Mouse (Mus musculus) intestine, embryonic 16.5 days (tissue): ENCODE measurements at regions not wholly inside any gene's neighbourhood (a gene's known extent, or its start where the extent isn't known, plus 50 kb on each side); places are given as distances from the start of the nearest gene placed in this dataset.

ENCODE experiments used
- ATAC-seq: fragments of 200-750 bp; cut with Nextera tagmentation; 2 replicates; pipeline ENCODE4 v1.8.0; 2017; ENCODE audit warnings: moderate TSS enrichment, moderate library complexity
- H3K27ac ChIP-seq: fragments of 300-500 bp; sonication (generic); 2 replicates; pipeline ENCODE4 v1.5.1; 2014; ENCODE audit warnings: mild to moderate bottlenecking, low read length
- H3K27me3 ChIP-seq: fragments of 300-500 bp; sonication (generic); replicated peaks from 2 replicates; pipeline ENCODE4 v1.6.1; 2014; ENCODE audit warnings: low read length, control low read depth, mixed read lengths; ENCODE audit not compliant: control insufficient read depth, insufficient read depth
- H3K36me3 ChIP-seq: fragments of 300-500 bp; sonication (generic); 2 replicates; pipeline ENCODE4 v1.6.1; 2014; ENCODE audit warnings: low read length, control low read depth; ENCODE audit not compliant: control insufficient read depth, insufficient read depth
- H3K4me1 ChIP-seq: fragments of 300-500 bp; sonication (generic); 2 replicates; pipeline ENCODE4 v1.6.1; 2014; ENCODE audit warnings: low read length, control low read depth, mixed read lengths; ENCODE audit not compliant: control insufficient read depth, insufficient read depth
- H3K4me2 ChIP-seq: fragments of 300-500 bp; sonication (generic); 2 replicates; pipeline ENCODE4 v1.6.1; 2014; ENCODE audit warnings: low read depth, low read length, control low read depth
- H3K4me3 ChIP-seq: fragments of 300-500 bp; sonication (generic); 2 replicates; pipeline ENCODE4 v1.5.1; 2014; ENCODE audit warnings: mild to moderate bottlenecking, low read length
- H3K9ac ChIP-seq: fragments of 300-500 bp; sonication (generic); 2 replicates; pipeline ENCODE4 v1.6.1; 2014; ENCODE audit warnings: low read depth, low read length
- H3K9me3 ChIP-seq: fragments of 300-500 bp; sonication (generic); 2 replicates; pipeline ENCODE4 v1.6.1; 2016; ENCODE audit warnings: low read length, control low read depth; ENCODE audit not compliant: control insufficient read depth
- WGBS: fragments of 180-500 bp; shearing (Covaris S2); extraction: QIAGEN DNeasy Blood & Tissue Kit; methylation state at CpG from one replicate; pipeline ENCODE4 v1.1.7; 2014; 5-methylcytosine and 5-hydroxymethylcytosine counted together

DNA sequence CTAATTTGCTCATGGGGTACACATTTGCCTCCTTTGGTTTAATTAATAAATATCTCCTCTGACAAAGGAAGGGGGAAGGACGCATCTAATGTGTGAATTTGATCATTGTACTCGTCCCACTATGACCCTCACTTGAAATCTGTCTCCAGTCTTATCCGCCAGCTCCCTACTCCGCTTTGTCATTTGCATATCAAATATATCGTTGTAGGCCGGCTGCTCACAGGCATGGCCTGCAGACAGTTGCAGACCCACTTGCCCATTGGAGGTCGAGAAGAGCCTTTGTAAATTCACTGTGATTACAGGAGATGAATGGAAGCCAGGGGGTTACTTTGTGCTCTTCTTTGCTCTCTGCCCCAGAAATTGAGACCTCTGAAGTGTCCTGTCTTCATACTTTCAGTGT is 457.5 kb upstream of the 4930412O13Rik start:
- H3K4me2 ChIP-seq = no peak overlapping the region
- no peaks in the 10 kb centered on the region for H3K27me3 ChIP-seq
- 46% methylated on average over 7 of the region's 7 CpGs for WGBS
- no peak overlapping the region for H3K27ac ChIP-seq
- H3K4me1 ChIP-seq = no peaks in the 10 kb centered on the region
- no peaks in the 10 kb centered on the region for H3K36me3 ChIP-seq
- no peak overlapping the region for H3K4me3 ChIP-seq
- no peaks in the 10 kb centered on the region for H3K9me3 ChIP-seq
- no peak overlapping the region for H3K9ac ChIP-seq
- ATAC-seq = no peak

DNA sequence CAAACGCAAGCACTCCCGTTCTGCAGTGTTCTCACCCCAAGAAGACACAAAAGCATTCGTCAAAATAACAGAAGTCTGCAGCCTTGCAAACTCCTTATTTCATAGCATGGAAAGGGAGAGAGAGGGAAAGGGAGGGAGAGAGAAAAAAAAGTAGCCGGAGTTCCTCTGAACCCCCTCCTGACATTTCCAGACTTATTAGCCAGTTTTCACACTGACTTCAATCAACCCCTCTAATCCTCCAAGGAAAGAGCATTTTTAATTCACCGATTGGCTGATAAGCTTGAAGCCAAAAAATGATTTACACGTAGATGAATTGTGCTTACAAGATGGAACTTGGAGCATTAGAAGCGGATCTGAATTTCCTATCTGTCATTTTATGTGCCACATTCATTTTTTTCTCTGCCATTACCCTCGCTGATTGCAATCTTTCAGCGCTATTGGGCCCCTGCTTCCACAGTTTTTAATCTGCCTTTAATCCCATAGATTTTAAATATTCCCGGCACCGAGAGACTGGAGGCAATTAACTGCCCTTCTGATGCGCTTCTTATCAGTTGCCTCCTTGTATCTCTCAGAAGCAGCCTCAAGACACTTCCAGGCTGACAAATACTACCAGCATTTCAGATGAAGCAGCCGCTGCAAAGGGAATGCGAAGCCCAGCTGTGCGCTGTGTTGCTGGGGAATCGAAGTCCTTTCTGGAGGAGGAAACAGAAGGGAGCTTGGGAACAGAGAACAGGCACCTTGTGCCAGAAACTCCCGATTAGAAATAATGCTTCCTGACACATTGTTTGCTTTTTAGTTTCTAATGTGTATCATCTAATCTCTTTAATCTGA is 447.7 kb upstream of the 4930412O13Rik start:
- no peaks in the 10 kb centered on the region; the same call in 1 of the 2 replicates for H3K27me3 ChIP-seq
- no peaks in the 10 kb centered on the region for H3K9me3 ChIP-seq
- no peaks in the 10 kb centered on the region for H3K4me1 ChIP-seq
- H3K9ac ChIP-seq = no peak overlapping the region
- no peak overlapping the region for H3K27ac ChIP-seq
- H3K36me3 ChIP-seq = no peaks in the 10 kb centered on the region
- 23% methylated on average over 17 of the region's 17 CpGs for WGBS
- no peak for ATAC-seq
- H3K4me2 ChIP-seq = no peak overlapping the region
- H3K4me3 ChIP-seq = no peak overlapping the region

DNA sequence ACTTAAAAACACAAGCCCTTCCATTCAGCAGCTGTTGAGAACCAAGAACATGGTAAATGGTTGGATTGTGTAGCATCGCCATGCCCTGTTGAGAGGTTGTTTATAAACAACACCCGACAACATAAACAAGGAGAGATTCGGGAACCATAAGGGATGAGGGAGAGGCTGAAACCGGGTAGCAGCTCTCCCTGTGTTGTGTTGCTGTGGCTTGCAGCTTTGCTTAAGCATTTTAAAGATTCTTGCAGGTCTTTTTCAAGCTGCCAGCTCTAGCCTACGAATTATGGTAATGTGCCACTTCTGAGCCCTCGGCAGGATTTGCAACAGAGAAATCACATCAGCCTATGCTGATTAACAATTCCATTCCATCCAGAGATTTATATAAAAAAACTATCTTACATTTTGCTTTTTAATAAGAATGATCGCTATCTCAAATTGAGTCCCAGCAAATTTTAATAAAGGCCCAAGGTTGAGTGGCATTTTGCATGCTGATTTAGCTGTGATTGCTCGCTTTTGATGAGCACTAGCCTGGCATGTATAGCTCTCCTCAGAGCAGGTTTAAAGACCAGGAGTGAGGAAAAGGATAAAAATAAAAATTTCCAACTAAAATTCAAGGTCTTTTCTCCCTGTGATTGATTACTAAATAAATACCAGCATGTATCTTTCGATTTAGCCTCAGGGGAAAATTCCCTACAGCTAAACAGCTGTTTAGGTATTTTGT is 445.7 kb upstream of the 4930412O13Rik start:
- no peak overlapping the region for H3K4me3 ChIP-seq
- H3K27me3 ChIP-seq = no peaks in the 10 kb centered on the region; the same call in 1 of the 2 replicates
- H3K27ac ChIP-seq = no peak overlapping the region
- H3K4me1 ChIP-seq = no peaks in the 10 kb centered on the region
- H3K9me3 ChIP-seq = no peaks in the 10 kb centered on the region
- WGBS = 46% methylated on average over 9 of the region's 9 CpGs
- H3K36me3 ChIP-seq = no peaks in the 10 kb centered on the region
- no peak for ATAC-seq
- no peak overlapping the region for H3K9ac ChIP-seq
- no peak overlapping the region for H3K4me2 ChIP-seq

DNA sequence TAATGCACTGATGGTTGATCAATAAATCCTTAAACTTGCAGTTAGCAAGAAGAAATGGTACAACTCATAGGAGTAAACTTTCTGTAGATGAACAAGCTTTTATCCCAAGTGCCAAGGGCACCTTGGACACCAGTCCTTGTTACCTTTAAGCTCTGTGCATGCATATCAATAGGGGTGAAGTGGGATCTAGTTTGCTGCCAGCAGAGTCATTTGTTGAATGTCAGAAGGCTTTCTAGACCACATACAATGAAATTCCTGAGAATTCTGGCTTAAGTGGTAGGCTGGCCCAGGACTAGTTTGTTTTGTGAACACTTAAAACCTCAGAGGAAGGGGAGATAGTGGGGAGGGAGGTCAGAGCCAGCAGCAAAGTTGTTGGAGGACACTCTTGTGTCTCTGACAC is 437.9 kb upstream of the 4930412O13Rik start:
- no peak for ATAC-seq

DNA sequence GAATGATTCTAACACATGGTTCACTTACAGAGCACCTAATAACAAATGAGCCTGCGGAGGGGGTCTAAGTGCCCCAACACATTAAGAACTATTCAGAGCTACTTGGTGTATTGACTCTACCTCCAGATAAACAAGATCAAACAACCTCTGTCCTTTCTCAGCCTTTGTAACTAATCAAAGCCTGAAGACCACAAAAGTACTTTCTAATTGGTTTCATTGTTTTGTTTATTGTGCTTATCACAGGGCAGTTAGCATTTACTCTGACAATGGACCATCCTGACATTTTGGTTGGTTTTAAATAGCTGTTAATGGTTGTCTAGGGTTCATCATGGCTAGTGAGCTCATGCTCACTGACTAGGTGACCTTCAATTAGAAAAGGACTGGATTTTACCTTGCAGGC is 435.2 kb upstream of the 4930412O13Rik start:
- H3K27me3 ChIP-seq = no peaks in the 10 kb centered on the region
- no peak overlapping the region for H3K27ac ChIP-seq
- ATAC-seq = no peak
- no peak overlapping the region for H3K9ac ChIP-seq
- 80% methylated on average over 1 of the region's 1 CpGs for WGBS
- no peaks in the 10 kb centered on the region for H3K4me1 ChIP-seq
- H3K4me2 ChIP-seq = no peak overlapping the region
- H3K9me3 ChIP-seq = no peaks in the 10 kb centered on the region
- no peaks in the 10 kb centered on the region for H3K36me3 ChIP-seq
- H3K4me3 ChIP-seq = no peak overlapping the region

More for the DNA sequence above, 437.9 kb upstream of the 4930412O13Rik start:
- Histone ChIP-seq H3K4me3 (no peak overlapping the region), H3K9ac (no peak overlapping the region), H3K9me3 (no peaks in the 10 kb centered on the region), H3K27ac (no peak overlapping the region), H3K4me1 (no peaks in the 10 kb centered on the region), H3K4me2 (no peak overlapping the region), H3K27me3 (no peaks in the 10 kb centered on the region), H3K36me3 (no peaks in the 10 kb centered on the region)

DNA sequence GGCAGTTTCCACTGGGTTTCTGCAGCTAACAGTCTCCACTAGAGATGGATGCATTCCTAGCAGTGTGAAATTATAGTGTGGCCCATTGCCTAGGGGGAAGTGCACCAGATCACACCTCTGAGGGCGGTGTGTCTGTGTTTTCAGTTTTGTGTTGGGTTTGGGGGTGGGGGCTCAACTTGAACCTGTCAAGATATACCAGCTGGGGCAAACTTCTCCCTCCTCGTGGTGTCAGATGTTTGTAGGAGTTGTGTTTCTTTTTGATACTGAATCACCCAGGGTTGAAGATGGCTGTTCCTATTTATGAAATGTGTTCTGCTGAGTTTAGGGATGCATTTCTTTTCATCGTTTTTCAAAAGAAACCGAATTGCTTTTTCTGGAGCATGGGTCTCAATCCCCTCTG is 416.6 kb upstream of the 4930412O13Rik start:
- ATAC-seq = no peak
- 67% methylated on average over 4 of the region's 4 CpGs for WGBS
- Histone ChIP-seq H3K9me3 (no peaks in the 10 kb centered on the region), H3K4me3 (no peak overlapping the region), H3K27ac (no peak overlapping the region), H3K9ac (no peak overlapping the region), H3K27me3 (no peaks in the 10 kb centered on the region), H3K4me2 (no peak overlapping the region), H3K4me1 (no peaks in the 10 kb centered on the region), H3K36me3 (no peaks in the 10 kb centered on the region)

DNA sequence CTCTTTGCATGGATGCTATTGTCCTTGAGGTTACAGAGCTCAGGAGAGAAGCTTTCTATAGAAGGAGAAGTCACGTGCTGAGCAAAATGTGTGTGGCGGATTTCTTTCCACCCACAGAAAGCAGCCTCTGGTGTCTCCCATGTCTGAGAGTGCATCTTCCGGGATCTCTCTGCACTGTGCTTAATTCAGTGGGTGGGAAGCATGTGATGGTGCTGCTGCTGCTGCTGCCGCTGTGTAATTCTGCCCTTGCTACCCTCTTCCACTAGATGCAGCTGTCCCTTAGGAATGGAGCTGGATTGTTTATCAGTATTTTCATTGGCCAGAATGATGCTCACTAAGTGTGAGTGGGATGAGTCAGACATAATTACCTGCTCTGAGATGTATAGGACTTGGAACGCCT is 416.2 kb upstream of the 4930412O13Rik start:
- H3K4me3 ChIP-seq = no peak overlapping the region
- no peaks in the 10 kb centered on the region for H3K4me1 ChIP-seq
- no peaks in the 10 kb centered on the region for H3K27me3 ChIP-seq
- H3K9me3 ChIP-seq = no peaks in the 10 kb centered on the region
- no peak overlapping the region for H3K27ac ChIP-seq
- ATAC-seq = peak; percentile 46; the same call in 1 of the 2 replicates
- no peaks in the 10 kb centered on the region for H3K36me3 ChIP-seq
- 45% methylated on average over 5 of the region's 5 CpGs for WGBS
- H3K9ac ChIP-seq = no peak overlapping the region
- no peak overlapping the region for H3K4me2 ChIP-seq

DNA sequence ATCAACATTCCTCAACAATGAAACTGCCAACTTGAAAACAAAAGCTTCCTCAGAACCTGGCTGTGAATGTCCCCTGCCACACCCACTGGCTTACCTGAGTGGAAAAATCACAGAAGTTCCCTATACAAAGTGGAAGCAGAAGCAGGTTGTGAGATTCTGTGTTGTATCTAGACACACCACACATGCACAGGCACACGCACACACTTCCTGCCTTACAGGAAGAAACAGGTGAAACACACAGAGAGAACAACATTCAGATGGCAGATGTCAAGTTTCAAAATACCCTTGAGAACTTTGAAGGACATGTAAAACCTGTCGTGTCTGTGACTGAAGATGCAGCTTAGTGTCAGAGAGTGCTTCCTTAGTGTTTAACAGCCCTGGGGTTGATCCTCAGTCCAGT is 413.5 kb upstream of the 4930412O13Rik start:
- no peaks in the 10 kb centered on the region for H3K4me1 ChIP-seq
- no peak overlapping the region for H3K27ac ChIP-seq
- H3K36me3 ChIP-seq = no peaks in the 10 kb centered on the region
- no peak for ATAC-seq
- H3K27me3 ChIP-seq = no peaks in the 10 kb centered on the region
- H3K9me3 ChIP-seq = no peaks in the 10 kb centered on the region
- 89% methylated on average over 2 of the region's 2 CpGs for WGBS
- H3K4me3 ChIP-seq = no peak overlapping the region
- no peak overlapping the region for H3K4me2 ChIP-seq
- H3K9ac ChIP-seq = no peak overlapping the region

DNA sequence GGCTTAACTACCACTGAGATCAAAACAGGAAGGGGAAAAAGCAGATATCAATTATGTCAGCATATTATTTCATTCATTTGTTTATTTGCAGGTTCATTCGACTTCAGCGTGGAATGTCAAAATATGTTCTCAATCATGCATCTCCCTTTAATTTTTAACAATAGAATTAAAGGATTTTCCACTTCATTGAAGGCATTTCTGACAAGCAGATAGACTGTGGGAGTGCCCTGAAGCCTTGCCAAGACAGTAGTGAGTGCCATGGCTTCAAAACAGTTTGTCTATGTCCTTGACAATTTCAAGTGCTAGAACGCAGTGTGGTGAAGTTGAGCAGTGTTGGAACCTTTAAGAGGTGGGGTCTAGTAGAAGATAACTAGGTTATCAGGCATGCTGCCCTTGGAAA is 412.4 kb upstream of the 4930412O13Rik start:
- Histone ChIP-seq H3K27ac (no peak overlapping the region), H3K4me3 (no peak overlapping the region), H3K9ac (no peak overlapping the region), H3K27me3 (no peaks in the 10 kb centered on the region), H3K4me2 (no peak overlapping the region), H3K36me3 (no peaks in the 10 kb centered on the region), H3K4me1 (no peaks in the 10 kb centered on the region), H3K9me3 (no peaks in the 10 kb centered on the region)
- 70% methylated on average over 3 of the region's 3 CpGs for WGBS
- ATAC-seq = no peak
